Mouse (Mus musculus) spleen, adult 2 months (tissue): ENCODE measurements at regions not wholly inside any gene's neighbourhood (a gene's known extent, or its start where the extent isn't known, plus 50 kb on each side); places are given as distances from the start of the nearest gene placed in this dataset.

ENCODE experiments used
- CTCF ChIP-seq: fragments of 200-500 bp; IDR thresholded peaks from 2 replicates; pipeline ENCODE4 v1.5.1; 2011; ENCODE audit warnings: mild to moderate bottlenecking, inconsistent platforms; ENCODE audit not compliant: insufficient read depth, insufficient read length, insufficient replicate concordance; ENCODE audit errors: extremely low read depth
- POLR2A ChIP-seq: fragments of 200-500 bp; IDR thresholded peaks from 2 replicates; pipeline ENCODE4 v1.6.1; 2011; ENCODE audit warnings: low read depth, low read length, inconsistent platforms

DNA sequence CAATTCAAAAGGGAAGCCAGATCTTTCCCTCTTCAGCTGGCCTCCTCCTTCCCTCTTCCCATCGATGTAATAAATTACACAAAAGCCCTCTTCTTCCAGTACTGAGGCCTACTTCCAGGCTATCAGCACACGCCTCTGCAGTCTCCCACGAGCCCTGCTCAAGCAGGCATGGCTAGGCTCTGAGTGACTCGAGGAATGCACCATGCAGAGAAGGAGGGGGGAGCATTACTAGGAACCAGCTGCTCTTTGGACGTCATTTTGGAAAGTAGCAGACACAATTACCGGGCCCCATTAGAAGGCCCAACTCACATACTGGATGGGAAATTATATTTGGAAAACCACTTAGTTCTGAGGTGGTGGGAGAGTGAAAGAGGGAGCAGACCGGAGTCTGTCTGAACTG is 253.7 kb downstream of the Cd83 start:
- TF ChIP-seq POLR2A (no peak), CTCF (no peak)
